Mouse (Mus musculus): ENCODE results near the gene Cox6a2.
"Not testable (repeated sequence)": the region's sequence is repeated elsewhere in the genome, so short reads cannot be mapped to it uniquely, and the experiment has no call there.

The Cox6a2 gene

GRCm38 (mm10) chr7:128234796-128235195 lies 28.6 kb upstream of the Cox6a2 start:
- no peak for DNase-seq (ENCODE audit: low read depth, low spot score)

GRCm38 (mm10) chr7:128231741-128232140 lies 25.6 kb upstream of the Cox6a2 start:
- DNase-seq (ENCODE audit: low read depth, low spot score): peak; percentile 82

- DNase-seq (ENCODE audit: low read depth, low spot score): no peak
Measured at GRCm38 (mm10) chr7:128220936-128221335, 14.7 kb upstream of the Cox6a2 start.

DNA sequence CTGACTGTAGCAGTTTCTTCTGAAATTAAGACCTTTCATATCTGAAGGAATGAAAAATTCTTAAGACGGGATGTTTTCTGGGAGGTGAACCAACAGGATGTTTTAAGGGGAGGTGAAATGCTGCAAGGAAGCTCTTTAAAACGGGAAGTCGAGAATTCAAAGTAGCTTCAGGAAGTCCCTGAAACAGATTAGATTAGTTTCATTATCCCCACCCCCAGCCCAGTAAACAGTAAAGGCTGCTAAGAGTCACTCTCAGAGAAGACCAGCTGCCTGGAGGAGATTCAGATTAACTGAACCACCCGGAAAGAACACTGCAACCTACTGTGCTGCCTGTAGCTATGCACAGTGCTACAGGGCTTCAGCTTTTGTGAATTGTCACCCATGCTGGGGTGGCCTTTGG lies 13.8 kb upstream of the Cox6a2 start:
- no peak for DNase-seq (ENCODE audit: low read depth, low spot score)

- DNase-seq (ENCODE audit: low read depth, low spot score): no peak
Measured at GRCm38 (mm10) chr7:128209826-128210225, 3.6 kb upstream of the Cox6a2 start.

GRCm38 (mm10) chr7:128208187-128208586 lies 2.0 kb upstream of the Cox6a2 start:
- peak; percentile 69 for DNase-seq (ENCODE audit: low read depth, low spot score)

DNA sequence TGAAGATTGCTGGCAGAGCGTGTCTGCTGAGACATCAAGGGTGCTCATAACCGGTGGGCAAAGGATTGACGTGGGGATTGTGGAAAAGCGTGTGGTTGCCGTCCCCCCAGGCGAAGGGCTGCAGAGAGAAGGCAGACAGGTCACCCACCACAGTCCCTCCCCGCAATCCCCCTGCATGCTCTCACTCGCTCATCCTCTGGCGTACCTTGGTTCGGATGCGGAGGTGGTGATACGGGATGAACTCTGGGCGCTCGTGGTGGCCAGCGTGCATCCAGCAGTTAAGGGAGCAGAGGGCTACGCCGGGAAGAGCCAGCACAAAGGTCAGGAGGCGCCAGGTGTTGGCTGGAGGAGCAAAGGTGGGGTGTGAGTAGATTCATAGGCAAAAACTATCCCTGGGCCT lies 492 bp downstream of the Cox6a2 start:
- DNase-seq (ENCODE audit: low read depth, low spot score): no peak

- no peak for DNase-seq (ENCODE audit: low read depth, low spot score)
Measured at GRCm38 (mm10) chr7:128204179-128204578, 2.0 kb downstream of the Cox6a2 start.

GRCm38 (mm10) chr7:128203071-128203470 lies 3.1 kb downstream of the Cox6a2 start:
- DNase-seq (ENCODE audit: low read depth, low spot score): no peak

- DNase-seq (ENCODE audit: low read depth, low spot score): no peak
Measured at GRCm38 (mm10) chr7:128201607-128202006, 4.6 kb downstream of the Cox6a2 start.

- DNase-seq (ENCODE audit: low read depth, low spot score): no peak
Measured at GRCm38 (mm10) chr7:128181691-128182090, 24.5 kb downstream of the Cox6a2 start.

DNA sequence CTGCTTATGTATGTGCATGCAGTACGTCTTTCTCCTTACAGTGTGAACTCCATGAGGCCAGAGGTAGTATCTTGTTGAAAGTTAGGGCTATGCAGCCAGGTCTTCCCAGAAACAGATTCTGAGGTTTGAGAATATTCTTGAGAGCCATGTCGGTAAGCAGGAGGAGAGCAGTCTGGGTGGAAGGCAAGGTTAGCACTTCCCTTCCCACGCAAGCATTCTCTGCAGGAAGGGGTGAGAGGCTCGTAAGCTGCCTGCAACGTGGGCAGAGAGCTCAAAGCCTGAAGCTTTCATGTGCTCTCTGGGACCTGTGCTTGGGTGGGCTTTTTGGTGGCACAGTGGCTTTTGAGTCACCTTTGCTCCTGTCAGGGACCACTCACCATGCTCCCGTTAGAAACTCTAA lies 25.6 kb downstream of the Cox6a2 start:
- DNase-seq (ENCODE audit: low read depth, low spot score): no peak

DNA sequence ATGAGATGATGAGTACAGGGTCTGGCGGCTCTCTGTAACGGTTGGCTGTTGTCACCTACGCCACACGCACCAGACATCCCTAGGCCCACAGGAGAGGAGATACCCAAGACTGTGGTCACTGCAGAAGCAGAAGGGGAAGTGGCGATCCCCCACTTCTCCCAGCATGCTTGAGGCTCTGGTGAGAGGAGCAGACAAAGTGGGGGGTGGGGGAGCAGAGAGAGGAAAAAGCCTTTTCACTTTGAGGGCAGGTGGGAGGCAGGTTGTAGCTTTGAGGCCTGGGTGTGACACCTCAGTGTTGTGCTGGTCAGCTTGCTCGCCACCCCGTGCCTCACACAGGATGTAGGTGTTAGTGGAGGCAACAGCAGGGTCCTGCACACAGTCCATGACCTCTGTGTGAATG lies 26.1 kb downstream of the Cox6a2 start:
- no peak for DNase-seq (ENCODE audit: low read depth, low spot score)

DNA sequence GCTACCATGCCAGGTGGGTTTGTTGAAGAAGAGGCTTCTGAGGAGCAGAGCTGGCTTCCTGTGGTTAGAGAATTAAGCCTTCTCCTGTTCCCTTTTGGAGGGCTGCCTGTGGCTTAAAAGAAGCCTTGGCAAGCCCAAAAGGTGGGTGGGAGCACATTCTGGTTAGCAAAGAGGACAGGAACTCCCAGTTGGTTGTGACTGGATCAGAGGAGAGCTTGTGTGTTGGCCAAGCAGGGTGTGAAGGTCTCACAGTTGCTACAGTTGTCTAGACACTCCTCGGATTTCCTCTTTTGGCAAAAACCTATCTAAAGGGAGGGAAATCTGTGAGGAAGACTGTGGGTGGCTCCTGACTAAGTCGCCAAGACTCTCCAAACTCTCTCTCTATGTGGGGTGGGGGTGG lies 27.8 kb downstream of the Cox6a2 start:
- DNase-seq (ENCODE audit: low read depth, low spot score): no peak

DNA sequence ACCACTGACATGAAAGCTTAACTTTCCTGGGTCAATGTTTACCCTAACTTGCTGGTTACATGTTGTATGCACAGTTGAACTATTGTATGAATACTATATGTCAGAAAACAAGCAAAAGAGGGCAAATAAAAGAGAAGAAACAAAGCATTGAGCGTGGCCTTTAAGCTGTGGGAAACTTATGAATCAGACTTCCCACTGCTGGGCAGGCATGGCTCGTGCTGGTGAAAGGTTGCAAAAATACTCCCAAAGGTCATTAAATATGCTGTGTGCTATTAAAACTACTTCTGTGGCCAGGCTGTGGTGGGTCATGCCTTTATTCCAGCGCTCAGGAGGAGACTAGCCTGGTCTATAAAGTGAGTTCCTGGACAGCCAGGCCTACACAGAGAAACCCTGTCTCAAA lies 36.2 kb downstream of the Cox6a2 start:
- DNase-seq (ENCODE audit: low read depth, low spot score): no peak

GRCm38 (mm10) chr7:128166391-128166790 lies 39.8 kb downstream of the Cox6a2 start:
- no peak for DNase-seq (ENCODE audit: low read depth, low spot score)

GRCm38 (mm10) chr7:128164001-128164400 lies 42.2 kb downstream of the Cox6a2 start:
- DNase-seq (ENCODE audit: low read depth, low spot score): no peak

GRCm38 (mm10) chr7:128158688-128159354 lies 47.4 kb downstream of the Cox6a2 start:
- DNase-seq (ENCODE audit: low read depth, low spot score): not testable (repeated sequence)
